Mouse (Mus musculus): ENCODE measurements around the gene Nsun5.

DNA sequence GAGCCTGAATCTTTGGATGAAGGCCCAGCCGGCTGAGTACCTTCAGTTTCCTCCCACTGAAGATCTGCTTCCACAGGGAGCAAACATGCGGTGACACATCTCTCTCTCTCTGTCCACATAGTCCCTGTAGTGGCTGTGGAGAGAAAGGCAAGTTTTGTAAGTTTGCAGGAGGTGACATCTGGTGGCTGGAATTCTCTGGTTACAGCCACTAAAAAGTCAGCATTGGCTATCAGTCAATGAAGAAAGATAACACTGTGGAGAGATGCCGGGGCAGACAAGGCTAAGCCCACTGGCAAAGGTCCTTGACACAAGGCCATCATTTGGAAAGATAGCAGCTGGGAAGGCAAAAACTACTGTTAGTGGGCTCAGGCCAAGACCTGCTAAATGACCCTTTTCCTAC, 32.2 kb upstream of the Nsun5 start:
- TF ChIP-seq GATA1 (IDR thresholded peaks at IDR 0.05; ENCODE audit: borderline replicate concordance, low read length), result no peak
- TF ChIP-seq CTCF (IDR thresholded peaks at IDR 0.05; ENCODE audit: low read depth, low read length), result no peak
- no peak for TF ChIP-seq TAL1 (conservative IDR thresholded peaks at IDR 0.05; ENCODE audit: low read depth, low read length)
- no peak for TF ChIP-seq GATA2 (IDR thresholded peaks at IDR 0.05; ENCODE audit: borderline replicate concordance, low read depth, low read length)
